Mouse (Mus musculus) intestine, embryonic 16.5 days (tissue): ENCODE results near the gene Fam57b. TPM values are rescaled to one million over a fixed set of nuclear protein-coding genes. Genes with fewer than 3 reads are reported as not detected.
A peak's percentile ranks its signal among the peaks of the same experiment; 100 is the strongest.

Experiments
- ATAC-seq: fragments of 200-750 bp; cut with Nextera tagmentation; 2 replicates; pipeline ENCODE4 v1.8.0; 2017; ENCODE audit warnings: moderate TSS enrichment, moderate library complexity
- H3K27ac ChIP-seq: fragments of 300-500 bp; sonication (generic); 2 replicates; pipeline ENCODE4 v1.5.1; 2014; ENCODE audit warnings: mild to moderate bottlenecking, low read length
- H3K27me3 ChIP-seq: fragments of 300-500 bp; sonication (generic); replicated peaks from 2 replicates; pipeline ENCODE4 v1.6.1; 2014; ENCODE audit warnings: low read length, control low read depth, mixed read lengths; ENCODE audit not compliant: control insufficient read depth, insufficient read depth
- H3K36me3 ChIP-seq: fragments of 300-500 bp; sonication (generic); 2 replicates; pipeline ENCODE4 v1.6.1; 2014; ENCODE audit warnings: low read length, control low read depth; ENCODE audit not compliant: control insufficient read depth, insufficient read depth
- H3K4me1 ChIP-seq: fragments of 300-500 bp; sonication (generic); 2 replicates; pipeline ENCODE4 v1.6.1; 2014; ENCODE audit warnings: low read length, control low read depth, mixed read lengths; ENCODE audit not compliant: control insufficient read depth, insufficient read depth
- H3K4me2 ChIP-seq: fragments of 300-500 bp; sonication (generic); 2 replicates; pipeline ENCODE4 v1.6.1; 2014; ENCODE audit warnings: low read depth, low read length, control low read depth
- H3K4me3 ChIP-seq: fragments of 300-500 bp; sonication (generic); 2 replicates; pipeline ENCODE4 v1.5.1; 2014; ENCODE audit warnings: mild to moderate bottlenecking, low read length
- H3K9ac ChIP-seq: fragments of 300-500 bp; sonication (generic); 2 replicates; pipeline ENCODE4 v1.6.1; 2014; ENCODE audit warnings: low read depth, low read length
- H3K9me3 ChIP-seq: fragments of 300-500 bp; sonication (generic); 2 replicates; pipeline ENCODE4 v1.6.1; 2016; ENCODE audit warnings: low read length, control low read depth; ENCODE audit not compliant: control insufficient read depth
- WGBS: fragments of 180-500 bp; shearing (Covaris S2); extraction: QIAGEN DNeasy Blood & Tissue Kit; methylation state at CpG from one replicate; pipeline ENCODE4 v1.1.7; 2014; 5-methylcytosine and 5-hydroxymethylcytosine counted together
- polyA plus RNA-seq: library from polyadenylated mRNA; unstranded; fragments of >200 nt; fragmentation: Nextera tagmentation; extraction: Ambion mirVana; gene quantifications from 2 replicates; pipeline ENCODE4 v1.2.1, GENCODE M21; 2015

The Fam57b gene
- polyA plus RNA-seq, 1 experiment from 2014 or later = 1.4 TPM

- Histone ChIP-seq H3K4me1 (peaks cover 32% of the 10 kb centered on the region), H3K9ac (peak overlapping the region; percentile 77), H3K9me3 (no peaks in the 10 kb centered on the region), H3K4me2 (peak overlapping the region; percentile 76), H3K36me3 (peaks cover 11% of the 10 kb centered on the region), H3K27me3 (no peaks in the 10 kb centered on the region), H3K27ac (peak overlapping the region; percentile 99), H3K4me3 (peak overlapping the region; percentile 88)
- ATAC-seq = no peak
- 66% methylated on average over 5 of the region's 5 CpGs for WGBS
Observed at GRCm38 (mm10) chr7:126800269-126801056, 3.0 kb downstream of the Fam57b start.

- 90% methylated on average over 16 of the region's 16 CpGs for WGBS
- Histone ChIP-seq H3K4me2 (no peak overlapping the region), H3K27ac (no peak overlapping the region), H3K9me3 (no peaks in the 10 kb centered on the region), H3K27me3 (no peaks in the 10 kb centered on the region), H3K4me3 (no peak overlapping the region), H3K36me3 (peaks cover 10% of the 10 kb centered on the region), H3K9ac (peak overlapping the region; percentile 77; the same call in 1 of the 2 replicates), H3K4me1 (peaks cover 31% of the 10 kb centered on the region)
- ATAC-seq = no peak
Observed at GRCm38 (mm10) chr7:126801057-126801422, 3.6 kb downstream of the Fam57b start.

- no peak for ATAC-seq
- 85% methylated on average over 11 of the region's 11 CpGs for WGBS
- no peaks in the 10 kb centered on the region for H3K27me3 ChIP-seq
- peaks cover 19% of the 10 kb centered on the region for H3K4me1 ChIP-seq
- no peaks in the 10 kb centered on the region for H3K36me3 ChIP-seq
- H3K9ac ChIP-seq = no peak overlapping the region
- H3K27ac ChIP-seq = no peak overlapping the region
- no peaks in the 10 kb centered on the region for H3K9me3 ChIP-seq
- H3K4me3 ChIP-seq = no peak overlapping the region
- H3K4me2 ChIP-seq = no peak overlapping the region
Observed at GRCm38 (mm10) chr7:126802134-126802889, 4.8 kb downstream of the Fam57b start.

- H3K4me3 ChIP-seq = no peak overlapping the region
- H3K9me3 ChIP-seq = no peaks in the 10 kb centered on the region
- H3K4me1 ChIP-seq = peaks cover 22% of the 10 kb centered on the region
- no peak overlapping the region for H3K9ac ChIP-seq
- H3K4me2 ChIP-seq = no peak overlapping the region
- no peaks in the 10 kb centered on the region for H3K36me3 ChIP-seq
- H3K27me3 ChIP-seq = no peaks in the 10 kb centered on the region
- 71% methylated on average over 6 of the region's 6 CpGs for WGBS
- no peak for ATAC-seq
- no peak overlapping the region for H3K27ac ChIP-seq
Observed at GRCm38 (mm10) chr7:126803181-126803580, 5.7 kb downstream of the Fam57b start.

GRCm38 (mm10) chr7:126803751-126804150, 6.3 kb downstream of the Fam57b start:
- no peak overlapping the region for H3K9ac ChIP-seq
- no peaks in the 10 kb centered on the region for H3K27me3 ChIP-seq
- H3K36me3 ChIP-seq = no peaks in the 10 kb centered on the region
- H3K9me3 ChIP-seq = no peaks in the 10 kb centered on the region
- H3K4me2 ChIP-seq = no peak overlapping the region
- no peak overlapping the region for H3K4me3 ChIP-seq
- peaks cover 26% of the 10 kb centered on the region for H3K4me1 ChIP-seq
- ATAC-seq = no peak
- H3K27ac ChIP-seq = no peak overlapping the region

GRCm38 (mm10) chr7:126806956-126807355, 9.5 kb downstream of the Fam57b start:
- ATAC-seq = peak; percentile 39; the same call in 1 of the 2 replicates
- Histone ChIP-seq H3K9me3 (no peaks in the 10 kb centered on the region), H3K4me3 (no peak overlapping the region), H3K4me1 (peaks cover 14% of the 10 kb centered on the region), H3K9ac (no peak overlapping the region), H3K27me3 (no peaks in the 10 kb centered on the region), H3K36me3 (no peaks in the 10 kb centered on the region), H3K4me2 (no peak overlapping the region), H3K27ac (no peak overlapping the region)
- WGBS = 66% methylated on average over 6 of the region's 6 CpGs

- 70% methylated on average over 4 of the region's 4 CpGs for WGBS
- H3K9ac ChIP-seq = peak overlapping the region; percentile 79
- H3K4me1 ChIP-seq = peaks cover 14% of the 10 kb centered on the region
- no peaks in the 10 kb centered on the region for H3K36me3 ChIP-seq
- ATAC-seq = no peak; the same call in 1 of the 2 replicates
- H3K9me3 ChIP-seq = no peaks in the 10 kb centered on the region
- no peak overlapping the region for H3K4me3 ChIP-seq
- no peaks in the 10 kb centered on the region for H3K27me3 ChIP-seq
- H3K27ac ChIP-seq = no peak overlapping the region
- 0 out of 2 replicates have a peak overlapping the region, but pooled peaks have one; percentile 95 for H3K4me2 ChIP-seq
Observed at GRCm38 (mm10) chr7:126807405-126807804, 9.9 kb downstream of the Fam57b start.

- Histone ChIP-seq H3K4me1 (peaks cover 14% of the 10 kb centered on the region), H3K4me2 (peak overlapping the region; percentile 95), H3K4me3 (peak overlapping the region; percentile 71), H3K9me3 (no peaks in the 10 kb centered on the region), H3K9ac (peak overlapping the region; percentile 79), H3K36me3 (no peaks in the 10 kb centered on the region), H3K27ac (peak overlapping the region; percentile 72), H3K27me3 (no peaks in the 10 kb centered on the region)
- WGBS = under 1% methylated on average over 43 of the region's 43 CpGs
- peak; percentile 94 for ATAC-seq
Observed at GRCm38 (mm10) chr7:126808703-126809455, 11.4 kb downstream of the Fam57b start.
